Mouse (Mus musculus) T-helper 1 cell (primary cell): ENCODE data around the gene Anp32e.

Source experiments
- in situ Hi-C: fragments of 300-600 bp; cut with MboI, MseI; formaldehyde crosslinking; loops from one replicate; pipeline ENCODE4 v1.15.1; 2025; ENCODE audit warnings: high pct_unique_total_duplicates

Anp32e gene

DNA sequence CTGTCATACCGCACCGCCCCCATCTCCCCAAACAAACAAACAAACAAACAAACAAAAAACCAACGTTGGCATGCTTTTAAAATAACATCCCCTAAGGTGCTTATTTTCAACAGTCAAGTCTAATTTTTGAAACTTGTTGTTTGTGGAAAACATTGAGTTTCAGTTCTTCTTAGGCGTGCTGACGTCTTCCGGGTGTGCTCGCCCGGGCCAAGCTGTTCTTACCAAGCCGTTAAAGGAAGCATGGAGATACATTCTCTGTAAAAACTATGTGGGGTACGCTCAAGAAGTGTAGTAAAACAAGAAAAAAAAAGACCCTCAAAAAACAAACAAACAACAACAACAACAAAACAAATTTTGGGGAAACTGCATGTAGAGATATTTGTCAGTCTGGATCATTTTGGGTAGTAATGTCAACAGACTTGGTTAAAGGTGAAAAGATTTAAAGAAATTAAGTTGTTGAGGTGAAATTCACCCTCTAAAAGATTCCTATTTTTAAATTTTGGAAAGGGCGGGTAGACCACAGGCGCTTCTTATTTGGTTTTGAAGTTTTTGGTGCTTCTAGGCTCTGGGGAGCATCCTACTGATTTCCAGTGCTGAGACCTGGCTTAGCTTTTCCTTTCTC lies 43.3 kb downstream of the Anp32e start:
- in situ Hi-C loops = no loop called here

DNA sequence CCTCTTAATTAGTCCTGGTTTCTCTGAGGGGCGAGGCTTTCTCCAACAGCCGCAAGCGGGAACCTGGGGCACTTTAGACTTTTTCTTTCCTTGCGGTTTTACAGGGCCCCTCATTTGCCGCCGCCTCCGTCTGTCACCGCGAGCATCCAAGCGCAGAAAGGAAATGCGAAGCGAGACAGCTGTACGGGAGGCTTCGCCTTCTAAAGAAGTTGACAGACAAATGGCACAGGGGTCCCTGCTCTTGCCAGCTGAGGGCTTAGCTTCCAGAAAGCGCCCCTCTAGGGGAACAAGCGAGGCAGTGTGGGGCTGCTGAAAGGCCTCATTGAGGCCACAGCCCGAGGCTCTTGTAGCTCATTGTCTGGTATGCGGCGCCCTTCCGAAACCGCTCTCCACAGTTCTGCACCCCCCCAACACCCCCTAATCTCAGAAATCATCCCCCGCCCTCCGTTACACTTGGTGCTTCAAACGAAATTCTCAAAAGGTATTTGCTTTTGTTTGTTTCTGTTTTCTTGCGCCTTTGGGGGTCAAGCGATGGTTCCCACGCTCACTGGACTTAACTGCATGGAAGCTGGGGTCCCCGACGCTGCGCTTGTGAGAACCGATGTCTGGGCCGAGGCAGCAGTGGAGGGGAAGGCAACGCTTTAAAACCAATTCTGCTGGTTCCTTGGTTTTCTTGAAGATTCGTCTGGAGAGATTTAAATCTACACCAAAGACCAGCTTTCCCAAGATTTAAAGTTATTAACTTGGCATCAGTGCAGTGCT lies 44.0 kb downstream of the Anp32e start:
- in situ Hi-C loops = no loop called here

DNA sequence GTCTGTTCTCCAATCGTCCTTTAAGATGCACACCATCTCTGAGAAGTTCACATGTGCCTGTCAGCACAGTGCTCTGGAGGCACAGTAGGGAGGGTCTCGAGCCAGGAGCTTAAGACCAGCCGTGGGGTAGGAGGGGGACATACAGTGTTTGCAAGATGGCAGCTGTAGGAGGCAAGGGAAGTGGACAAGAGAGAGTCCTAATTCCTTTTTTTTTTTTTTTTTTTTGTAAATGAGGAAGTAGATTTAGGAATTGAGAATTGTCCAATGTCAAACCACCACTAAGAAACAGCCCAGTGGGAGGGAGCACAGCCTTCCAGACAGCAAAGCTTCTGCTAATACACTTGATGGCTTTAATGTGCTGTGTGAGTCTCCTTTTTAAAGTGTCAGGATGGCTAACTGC lies 48.0 kb downstream of the Anp32e start:
- in situ Hi-C loops = loop anchor here (5.0 kb wide), 1 partner anchor 65 kb away; no protein-coding TSS in a partner anchor

DNA sequence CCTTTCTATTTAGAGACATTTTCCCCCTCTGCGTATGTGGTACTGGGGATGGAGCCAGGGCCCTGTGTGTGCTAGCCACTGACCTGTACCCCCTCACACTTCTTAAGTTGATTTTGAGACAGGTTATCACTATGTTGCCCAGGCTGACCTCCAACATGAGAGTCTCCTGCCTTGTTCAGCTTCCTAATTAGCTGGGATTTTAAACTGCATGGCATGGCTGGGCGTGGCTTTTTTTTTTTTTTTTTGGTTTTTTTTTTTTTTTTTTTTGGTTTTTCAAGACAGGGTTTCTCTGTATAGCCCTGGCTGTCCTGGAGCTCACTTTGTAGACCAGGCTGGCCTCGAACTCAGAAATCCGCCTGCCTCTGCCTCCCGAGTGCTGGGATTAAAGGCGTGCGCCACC lies 48.5 kb downstream of the Anp32e start:
- in situ Hi-C loops = loop anchor here (5.0 kb wide), 1 partner anchor 65 kb away; no protein-coding TSS in a partner anchor

DNA sequence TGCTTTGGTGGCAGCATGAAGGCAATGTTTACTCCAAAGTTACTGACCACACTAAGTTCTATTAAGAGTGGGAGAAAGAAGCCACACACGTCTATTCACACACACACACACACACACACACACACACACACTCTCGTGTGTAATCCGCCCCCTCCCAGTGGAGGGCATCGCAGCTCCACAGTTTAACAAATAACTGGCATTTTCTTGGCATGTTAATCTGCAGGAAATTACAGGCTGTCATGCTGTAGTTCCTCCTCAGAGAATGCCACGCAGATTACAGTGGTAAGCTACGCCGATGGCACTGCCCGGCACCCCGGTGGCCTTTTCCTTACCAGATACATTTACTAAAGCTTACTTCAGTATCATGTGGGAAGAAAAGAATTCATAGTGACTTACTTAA lies 49.2 kb downstream of the Anp32e start:
- in situ Hi-C loops = loop anchor here (5.0 kb wide), 1 partner anchor 64 kb away; no protein-coding TSS in a partner anchor

DNA sequence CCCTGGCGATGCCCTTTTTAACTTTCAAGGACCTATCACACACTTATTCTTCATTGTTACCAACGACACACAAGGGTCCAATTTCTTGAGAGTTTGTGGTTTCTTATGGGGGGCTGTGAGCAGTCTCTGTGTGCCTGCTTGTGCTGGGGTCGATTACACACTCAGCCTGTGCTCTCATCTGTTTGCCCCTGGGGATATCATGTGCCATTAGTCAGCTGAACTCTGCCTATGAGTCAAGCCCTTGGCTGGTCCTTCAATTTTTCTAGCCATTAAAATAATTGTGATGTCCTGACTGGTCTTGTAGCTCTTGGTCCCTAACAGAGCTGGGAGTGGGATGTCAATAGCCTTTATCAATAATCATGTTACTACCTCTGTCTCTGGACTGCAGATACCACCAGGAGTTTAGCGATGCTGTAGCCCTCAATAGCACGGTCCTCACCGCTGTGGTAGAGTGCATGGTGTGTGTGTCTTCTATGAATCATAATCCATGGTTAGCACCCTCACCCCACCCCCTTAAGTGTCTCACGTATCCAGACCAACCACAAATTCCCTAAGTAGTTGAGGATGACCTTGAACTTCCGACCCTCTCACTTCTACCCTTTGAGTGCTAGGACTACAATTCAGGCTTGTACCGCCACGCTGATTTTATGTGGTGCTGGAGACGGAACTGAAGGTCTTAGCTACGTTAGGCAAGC lies 51.4 kb downstream of the Anp32e start:
- in situ Hi-C loops = no loop called here

DNA sequence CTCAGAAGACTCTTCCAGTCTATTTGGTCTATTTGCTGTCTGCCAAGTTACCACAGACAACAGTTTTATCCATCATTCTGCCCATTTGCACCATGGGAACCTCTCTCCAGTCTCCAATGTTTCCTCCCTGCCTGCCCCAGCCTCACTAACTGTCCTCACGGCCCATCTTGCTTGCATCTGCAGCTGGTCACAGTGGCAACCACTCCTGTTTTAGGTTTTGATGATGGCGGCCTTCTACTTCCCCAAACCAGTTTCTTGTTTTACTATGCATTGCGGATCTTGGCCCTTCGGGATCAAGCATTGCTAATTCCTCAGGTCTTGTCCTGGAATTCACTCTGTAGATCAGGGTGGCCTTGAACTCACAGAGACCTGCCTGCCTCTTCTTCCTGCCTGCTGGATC lies 53.1 kb downstream of the Anp32e start:
- in situ Hi-C loops = no loop called here

DNA sequence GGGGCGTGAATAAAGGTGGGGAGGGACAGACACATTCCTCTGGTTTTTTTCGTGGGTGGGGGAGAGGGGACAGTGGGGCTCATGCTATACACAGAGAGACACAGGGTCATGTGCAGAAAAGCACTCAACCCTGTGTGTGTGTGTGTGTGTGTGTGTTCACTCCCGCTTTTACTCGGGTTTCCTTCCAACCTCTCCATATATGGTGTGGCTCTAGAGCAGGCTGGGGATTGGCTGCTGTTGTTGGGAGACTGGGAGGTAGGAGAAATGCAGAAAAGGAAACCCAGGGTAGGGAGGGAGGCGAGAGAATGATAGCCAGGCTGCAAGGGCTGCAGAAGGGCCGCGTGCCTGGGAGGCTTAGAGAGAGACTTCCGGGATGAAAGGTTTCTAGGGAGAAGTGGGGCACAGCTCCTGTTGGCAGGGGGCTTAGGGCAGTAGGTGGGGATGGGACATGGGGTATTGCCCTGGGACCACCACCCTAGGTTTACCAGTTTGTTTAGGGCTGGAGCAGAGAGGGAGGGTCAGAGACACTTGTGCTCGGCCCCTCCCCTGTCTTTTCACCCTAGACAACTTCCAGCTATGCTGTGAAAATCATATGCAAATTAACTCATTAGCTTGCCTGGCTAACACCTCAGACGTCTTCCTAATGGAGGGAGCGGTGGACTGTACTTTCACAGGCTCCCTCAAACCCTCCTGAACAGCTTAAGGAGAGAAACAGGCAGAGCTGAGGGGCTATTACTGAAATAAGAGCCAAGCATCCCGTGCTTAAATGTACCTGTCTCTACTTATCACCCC lies 56.4 kb downstream of the Anp32e start:
- in situ Hi-C loops = no loop called here

DNA sequence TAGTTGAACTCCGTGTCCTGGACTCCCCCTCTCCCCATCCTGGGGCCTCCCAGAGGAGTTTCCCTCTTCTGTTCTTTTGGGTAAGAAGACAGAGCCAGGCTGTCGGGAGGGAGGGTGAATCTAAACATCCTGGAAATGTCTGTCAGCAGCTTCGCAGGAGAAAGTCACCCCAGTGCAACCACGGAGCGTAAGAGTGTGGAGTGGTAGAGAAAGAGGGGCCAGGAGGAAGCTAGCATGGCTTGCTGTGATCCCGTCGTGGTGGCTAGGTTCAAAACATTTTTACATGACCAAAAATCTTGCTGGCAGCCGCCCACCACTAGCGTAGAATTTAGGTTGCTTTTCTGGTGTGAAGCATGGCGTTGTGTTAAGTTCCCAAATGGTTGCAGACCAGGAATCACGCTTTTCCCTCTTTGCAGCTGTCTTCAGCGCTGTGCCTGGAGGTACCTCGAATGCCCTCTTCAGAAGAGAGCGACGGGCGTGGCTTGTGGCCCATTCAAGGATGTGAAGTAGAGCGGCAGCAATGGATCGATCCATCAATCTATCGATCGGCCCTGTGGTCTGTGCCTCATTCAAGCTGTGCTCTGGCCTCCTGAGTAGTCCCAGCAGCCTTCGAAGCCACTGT lies 57.1 kb downstream of the Anp32e start:
- in situ Hi-C loops = no loop called here

DNA sequence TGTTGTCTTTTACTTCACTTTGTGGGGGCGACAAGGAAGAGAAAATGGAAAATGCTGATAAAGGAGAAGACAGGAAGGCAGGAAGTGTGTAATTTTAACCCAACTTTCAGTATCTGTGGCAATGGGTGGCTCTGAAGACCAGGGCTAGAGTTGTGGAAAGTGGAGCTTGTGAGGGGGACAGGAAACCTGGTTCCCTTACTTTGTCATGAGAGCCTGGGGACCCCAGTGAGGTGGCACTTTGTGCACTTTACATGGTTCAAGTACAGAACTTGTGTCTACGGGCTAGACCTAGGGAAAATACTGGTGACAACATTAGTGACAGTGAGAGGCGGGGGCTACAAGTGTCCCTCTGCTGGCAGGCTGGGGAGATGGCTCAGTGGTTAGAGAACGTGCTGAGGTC lies 57.9 kb downstream of the Anp32e start:
- in situ Hi-C loops = no loop called here

DNA sequence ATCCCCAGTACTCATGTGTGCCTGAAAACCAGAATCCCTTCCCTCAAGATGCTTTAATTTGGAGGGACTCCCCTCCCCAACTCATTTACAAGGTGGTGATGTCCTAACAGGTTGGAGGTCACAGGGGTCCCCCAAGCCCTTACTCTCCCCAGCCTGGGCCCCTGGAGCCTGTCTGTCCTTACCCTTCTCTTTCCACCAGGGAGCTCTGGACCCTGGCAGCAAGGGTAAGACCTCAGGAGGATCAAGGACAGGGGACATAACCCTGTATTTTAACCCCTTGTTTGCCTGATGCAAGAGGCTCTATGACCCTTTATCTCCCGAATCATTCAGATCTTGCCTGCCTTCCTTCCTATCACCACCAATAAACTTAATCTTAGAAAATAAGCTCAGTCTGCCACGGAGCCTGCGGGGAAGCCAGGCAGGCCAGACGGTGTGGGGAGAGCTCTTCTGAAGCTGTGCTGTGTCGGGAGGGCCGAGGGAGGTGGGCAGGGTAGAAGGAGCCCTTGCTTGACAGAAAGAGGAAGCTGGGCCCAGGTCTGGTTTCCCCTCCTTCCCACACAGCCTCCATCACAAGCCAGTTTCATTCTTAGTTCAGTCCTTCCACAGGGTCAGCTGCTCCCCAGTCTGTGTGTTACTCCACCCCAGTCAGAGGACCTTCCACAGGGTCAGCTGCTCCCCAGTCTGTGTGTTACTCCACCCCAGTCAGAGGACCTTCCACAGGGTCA lies 58.5 kb downstream of the Anp32e start:
- in situ Hi-C loops = no loop called here

DNA sequence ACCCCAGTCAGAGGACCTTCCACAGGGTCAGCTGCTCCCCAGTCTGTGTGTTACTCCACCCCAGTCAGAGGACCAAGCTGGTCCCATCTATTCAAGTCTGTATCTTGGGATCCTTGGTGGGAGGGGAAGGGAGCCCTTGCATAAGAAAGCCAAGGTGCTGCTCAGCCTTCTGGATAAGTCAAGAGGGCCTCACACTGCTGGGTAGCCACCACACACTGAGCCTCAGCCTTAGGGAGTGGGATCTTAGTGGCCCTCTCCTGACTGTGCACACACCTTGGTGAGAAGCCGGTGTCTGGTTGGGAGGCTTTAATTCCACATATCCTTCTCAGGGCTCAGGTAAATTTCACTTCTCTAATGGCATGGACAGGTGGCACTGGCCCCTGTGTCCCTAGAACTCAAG lies 59.1 kb downstream of the Anp32e start:
- in situ Hi-C loops = no loop called here

DNA sequence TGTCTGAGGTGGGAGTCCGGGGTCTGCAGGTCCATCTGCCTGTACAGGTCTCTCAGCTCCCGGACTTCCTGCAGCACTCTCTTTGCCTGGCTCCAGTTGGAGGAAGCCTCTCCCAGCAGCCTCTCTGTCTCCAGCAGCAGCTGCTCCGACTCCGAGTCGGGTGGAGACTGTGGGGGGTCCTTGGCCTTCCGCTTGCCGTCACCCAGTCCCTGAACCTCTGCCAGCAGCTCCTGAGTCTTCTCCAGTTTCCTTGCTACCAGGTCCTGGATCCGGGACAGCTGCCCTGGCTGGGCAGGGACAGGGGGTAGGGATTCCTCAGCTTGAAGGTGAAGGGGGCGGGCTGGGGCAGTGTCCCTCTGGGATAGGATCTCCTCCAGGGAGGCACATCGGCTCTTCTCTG lies 59.9 kb downstream of the Anp32e start:
- in situ Hi-C loops = no loop called here

DNA sequence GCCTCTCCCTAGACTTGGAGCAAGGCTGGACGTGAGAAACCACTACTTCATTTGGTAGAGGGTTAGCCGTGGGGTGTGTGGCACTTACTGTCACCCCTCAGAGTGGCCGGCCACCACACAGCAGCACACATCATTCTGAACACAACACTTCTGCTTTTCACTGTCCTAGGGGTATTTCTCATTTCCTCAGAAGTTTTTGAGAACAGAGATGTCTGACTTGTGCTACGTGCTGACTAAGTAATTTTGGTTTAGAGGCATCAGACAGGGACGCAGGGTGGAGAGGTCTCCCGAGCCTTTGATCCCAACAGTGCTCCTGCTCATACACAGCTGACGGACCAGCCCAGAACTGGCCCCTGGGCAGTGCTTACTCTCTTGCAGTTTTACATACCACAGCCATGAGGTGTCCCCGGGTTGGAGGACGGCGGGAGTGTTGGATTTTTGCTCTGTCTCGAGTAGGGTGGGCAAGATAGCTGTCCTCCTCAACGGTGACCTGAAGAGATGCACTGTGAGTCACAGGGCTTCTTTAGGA lies 61.4 kb downstream of the Anp32e start:
- in situ Hi-C loops = no loop called here

DNA sequence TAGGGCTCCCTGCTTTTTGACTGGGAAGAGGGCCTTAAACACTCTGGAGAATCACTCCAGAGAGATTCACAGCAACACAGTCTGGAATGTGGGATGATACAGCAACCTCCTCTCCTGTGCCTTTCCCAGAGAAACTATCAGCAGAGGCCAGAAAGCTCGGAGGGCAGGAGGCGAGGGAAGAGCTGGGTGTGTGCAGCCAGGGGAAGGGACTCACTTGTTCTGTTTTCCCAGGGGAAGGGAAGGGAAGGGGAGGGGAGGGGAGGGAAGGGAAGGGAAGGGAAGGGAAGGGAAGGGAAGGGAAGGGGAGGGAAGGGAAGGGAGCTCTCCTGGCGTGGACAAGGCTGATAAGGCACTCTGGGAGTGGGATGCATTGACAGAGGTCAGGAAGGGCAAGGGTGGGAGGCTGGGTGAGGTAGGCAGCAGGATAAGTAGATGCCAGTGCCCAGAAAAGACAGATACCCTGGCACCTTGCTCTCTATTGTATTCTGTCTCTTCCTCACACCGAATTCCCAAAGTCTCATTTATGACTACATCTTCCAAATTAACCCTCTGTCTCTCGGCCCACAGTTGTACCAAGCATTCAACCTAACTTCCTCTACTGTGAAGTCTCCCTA lies 64.1 kb downstream of the Anp32e start:
- in situ Hi-C loops = no loop called here

DNA sequence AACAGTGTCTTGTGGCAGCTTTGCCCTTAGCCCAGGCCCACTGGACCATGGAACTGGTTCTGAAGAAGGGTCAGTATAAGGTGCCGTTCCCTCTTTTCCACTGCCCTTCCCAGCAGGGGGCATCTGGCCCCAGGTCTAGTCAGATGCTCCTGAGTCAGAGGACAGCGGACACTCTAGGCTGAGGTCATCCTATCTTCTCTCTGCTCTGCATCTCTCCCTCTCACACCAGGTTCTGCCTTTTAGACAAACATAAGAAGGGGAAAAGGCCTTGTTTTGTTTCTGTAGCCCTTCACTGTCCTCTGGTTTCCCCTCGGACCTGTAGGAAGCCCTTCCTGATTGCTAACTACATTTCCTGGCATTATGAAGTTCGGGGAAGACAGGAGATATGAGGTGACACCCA lies 64.8 kb downstream of the Anp32e start:
- in situ Hi-C loops = no loop called here

DNA sequence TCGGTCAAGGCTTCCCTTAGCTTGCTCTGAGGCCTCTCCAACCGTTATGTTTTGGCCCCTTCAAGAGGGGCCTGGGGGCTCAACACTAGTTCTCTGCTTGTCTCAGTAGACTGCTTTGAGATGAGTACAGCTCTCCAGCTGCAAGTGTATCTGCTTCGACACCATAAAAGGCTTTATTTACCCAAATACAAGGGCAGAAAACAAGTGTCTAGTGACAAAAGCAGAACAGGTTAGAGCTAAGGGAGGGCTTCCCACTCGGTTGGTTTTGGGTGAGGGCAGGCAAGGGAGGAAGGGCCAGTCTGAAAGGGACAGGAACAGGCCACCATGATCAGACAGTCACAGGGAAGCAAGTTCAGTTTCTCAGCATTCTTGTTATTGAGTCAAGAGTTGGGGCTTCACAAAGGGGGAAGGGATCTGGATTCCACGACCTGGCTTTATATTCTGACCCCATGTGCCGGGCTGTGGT lies 65.4 kb downstream of the Anp32e start:
- in situ Hi-C loops = no loop called here

DNA sequence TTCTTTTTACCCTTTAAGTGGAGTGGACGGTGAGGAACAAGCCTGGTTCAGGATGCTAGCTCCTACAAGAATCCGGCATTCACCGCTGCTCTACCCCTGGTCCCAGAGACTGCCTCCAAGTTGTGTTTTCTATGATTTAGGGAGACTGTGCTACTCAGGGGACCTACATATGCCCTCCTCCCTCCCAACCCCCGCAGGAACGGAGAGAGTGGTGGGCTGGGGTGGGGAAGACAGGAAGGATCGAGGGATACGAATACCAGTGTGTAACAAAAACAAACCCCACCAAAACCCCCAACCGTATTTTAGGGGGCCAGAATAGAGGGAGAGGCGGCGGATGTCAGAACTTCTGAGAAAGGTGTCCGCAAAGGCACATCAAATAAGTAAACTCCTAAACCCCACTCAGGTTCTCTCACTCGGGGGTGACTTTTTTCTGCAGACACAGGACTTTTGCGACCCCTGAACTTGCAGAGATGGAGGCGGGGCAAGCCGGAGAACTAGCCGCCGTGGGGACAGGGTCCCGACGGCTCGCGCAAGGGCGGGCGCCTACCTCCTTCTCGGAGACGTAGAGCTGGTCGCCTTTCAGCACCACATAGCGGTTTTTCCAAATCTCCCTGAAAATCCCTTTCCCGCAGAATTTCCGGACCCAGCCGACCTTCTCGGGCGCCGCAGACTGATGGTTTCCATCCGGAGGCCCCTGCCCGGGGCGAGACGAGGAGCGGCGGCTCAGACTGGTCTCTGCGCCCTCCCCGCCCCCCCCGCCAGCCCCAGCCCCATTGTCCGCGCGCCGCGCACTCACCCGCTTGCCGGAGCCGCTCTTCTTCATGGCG lies 66.1 kb downstream of the Anp32e start:
- in situ Hi-C loops = no loop called here

DNA sequence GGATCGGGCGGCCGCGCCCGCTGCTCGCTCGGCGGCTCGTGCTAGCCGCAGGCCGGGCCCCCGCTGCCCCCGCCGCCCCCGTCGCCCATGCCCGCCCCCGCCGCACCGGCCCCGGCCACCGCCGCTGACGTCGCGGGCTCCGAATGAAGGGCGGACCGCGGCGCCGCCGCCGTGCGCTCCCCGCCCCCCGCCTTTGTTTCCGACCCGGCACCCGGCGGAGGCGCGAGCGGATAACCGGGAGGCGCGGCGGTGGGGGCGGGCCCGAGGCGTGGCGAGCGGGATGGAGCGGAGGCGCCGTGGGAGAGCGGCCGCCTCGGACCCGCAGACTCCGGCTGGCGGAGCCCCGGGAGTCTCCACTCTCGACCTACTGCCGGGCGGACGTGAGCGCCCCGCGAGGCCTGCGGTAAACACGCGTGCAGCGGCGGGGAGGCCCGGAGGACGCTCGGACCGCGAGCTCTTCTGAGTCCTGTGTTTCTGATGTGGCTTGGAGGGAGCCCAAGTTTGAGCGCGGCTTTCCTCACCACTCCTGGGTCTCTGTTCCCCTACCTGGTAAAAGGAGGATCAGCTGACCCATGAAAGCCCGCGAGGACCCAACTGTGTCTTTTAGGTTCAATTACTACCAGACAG lies 66.9 kb downstream of the Anp32e start, which contains the start of gene Plekho1:
Gene Plekho1, minus strand, starts transcription at position 200 of the 627 bp plus-strand sequence.
- in situ Hi-C loops = no loop called here
